Mouse (Mus musculus) spleen, postnatal 10 days (tissue): ENCODE measurements around the gene Atp2b2.

Source experiments
- DNase-seq, 2 experiments: peaks; one replicate each; pipeline ENCODE4 v3.0.0; 2021 to 2022; ENCODE audit warnings: low spot score in 2 of 2

Gene Atp2b2

DNA sequence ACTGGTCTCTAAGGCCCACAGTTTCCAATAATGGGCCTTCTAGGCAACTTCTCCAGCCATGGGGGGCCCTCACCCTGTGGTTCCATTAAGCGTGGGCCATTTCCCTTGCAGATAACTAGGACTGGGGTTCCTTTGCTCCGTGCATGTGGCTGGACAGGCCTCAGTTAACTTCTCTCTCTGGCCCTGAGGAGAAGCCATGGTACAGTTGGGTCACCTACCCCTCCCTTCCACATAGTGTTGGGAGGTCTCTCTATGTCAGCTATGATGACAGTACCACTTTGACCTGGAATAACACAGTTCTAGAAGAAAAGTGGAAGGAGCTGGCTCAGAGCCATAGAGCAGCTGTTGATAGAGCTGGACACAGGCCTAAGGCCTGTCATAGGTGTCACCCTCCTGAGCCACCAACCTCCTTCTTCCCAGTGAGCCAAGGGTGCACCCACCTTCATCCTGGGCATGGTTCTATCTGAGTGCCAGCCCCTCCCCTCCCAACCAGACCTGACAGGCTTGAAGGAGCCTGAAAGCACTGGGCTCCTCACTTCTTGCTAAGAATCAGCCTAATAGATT is 185.0 kb downstream of the Atp2b2 start:
- DNase-seq: no peak

DNA sequence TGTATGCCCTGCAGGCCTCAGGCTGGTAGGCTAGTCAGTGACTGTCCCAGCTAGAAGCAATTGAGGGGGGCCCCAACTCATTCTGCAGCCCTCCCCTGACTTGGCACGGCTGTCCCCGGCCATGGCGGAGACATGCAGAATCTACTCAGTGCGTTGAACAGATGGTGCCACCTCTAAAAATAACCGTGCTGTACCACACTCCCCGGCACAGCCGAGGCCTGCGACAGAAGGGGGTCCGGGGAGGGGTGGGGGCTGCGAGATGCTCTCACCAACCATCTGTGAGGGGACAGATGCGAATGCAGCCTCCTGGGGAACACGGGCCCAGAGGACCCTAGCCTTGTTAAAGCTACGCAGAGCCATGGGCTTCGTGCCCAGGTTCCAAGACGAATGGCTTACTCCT is 185.6 kb downstream of the Atp2b2 start:
- no peak for DNase-seq

DNA sequence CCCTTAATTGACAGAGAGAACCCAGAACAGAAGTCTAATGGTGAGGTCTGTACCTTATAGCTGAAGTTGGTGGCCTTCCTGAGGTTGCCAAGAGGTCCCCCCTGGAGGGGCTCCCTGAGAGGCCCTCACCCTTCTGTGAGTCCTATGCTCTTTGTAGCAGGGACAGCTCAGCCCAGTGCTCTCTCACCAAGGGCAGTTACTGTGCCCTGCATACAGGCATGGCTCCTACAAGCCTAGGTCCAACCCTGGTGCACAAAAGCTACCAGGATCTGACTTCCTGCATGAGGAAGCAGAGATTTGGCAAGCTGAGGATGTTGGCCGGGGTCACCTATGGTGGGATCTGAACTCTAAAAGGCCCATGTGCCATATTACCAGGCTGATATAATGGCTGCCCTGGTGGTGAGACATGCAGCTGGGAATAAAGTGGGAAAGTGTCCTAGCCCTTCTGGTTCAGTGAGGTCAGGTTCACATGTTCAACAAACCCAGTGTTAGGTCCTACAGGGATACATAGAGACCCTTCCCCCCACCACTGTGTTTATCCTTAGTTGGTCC is 186.2 kb downstream of the Atp2b2 start:
- no peak for DNase-seq

DNA sequence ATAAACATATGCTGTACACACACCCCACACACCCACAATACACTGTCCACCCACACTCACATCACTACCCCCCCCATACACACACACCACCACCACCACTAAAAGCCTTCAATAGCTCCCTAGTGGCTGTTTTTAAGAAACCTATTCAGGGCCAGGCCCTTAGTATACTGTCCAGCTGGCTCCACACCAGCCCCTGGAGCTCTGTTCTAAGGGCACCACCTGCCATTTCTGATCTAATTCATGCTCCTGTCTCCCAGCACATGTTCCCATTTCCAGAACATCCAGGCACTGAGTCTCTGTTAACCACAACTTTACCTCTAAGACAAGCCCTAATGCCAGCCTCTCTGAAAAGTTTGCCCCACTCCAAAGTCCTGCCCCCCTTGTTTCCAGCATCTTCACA is 186.8 kb downstream of the Atp2b2 start:
- no peak for DNase-seq

DNA sequence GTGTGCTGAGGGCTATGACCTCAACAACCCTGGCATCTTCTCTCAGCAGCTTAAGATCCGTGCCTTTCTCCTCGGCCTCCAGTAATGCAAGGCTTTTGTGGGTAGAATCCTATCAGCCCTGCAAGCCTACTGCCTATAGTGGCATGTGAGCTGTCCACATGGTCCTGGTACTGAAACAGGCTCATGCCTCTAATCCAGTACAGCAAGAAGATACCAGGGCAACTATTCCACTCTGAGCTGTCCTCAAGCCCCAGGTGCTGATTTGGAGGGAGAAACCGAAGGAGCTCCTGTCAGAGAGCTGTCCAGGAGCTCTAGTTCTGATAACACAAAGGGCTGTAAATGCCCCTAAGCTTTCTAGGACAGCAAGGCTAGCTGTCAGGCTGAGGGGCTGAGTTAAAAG is 190.1 kb downstream of the Atp2b2 start:
- peak in 1 of 2 experiments; percentile 46 for DNase-seq

DNA sequence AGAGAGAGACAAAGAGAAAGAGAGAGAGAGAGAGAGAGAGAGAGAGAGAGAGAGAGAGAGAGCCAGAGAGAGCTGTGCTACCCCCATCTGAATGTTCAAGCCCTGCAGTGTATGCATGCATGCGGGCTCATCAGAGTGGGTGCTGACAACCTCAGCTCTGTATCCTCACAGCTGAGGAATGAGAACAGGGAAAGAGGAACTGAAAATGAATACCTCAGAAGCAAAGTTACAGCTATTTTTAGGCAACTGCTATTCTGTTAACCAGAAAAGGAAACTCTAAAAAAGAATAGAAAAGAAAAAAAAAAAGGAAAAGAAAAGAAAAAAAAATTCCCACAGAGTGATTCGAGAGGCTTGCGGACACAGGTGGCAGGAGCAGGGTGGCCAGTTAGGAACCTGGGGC is 192.6 kb downstream of the Atp2b2 start:
- no peak for DNase-seq

DNA sequence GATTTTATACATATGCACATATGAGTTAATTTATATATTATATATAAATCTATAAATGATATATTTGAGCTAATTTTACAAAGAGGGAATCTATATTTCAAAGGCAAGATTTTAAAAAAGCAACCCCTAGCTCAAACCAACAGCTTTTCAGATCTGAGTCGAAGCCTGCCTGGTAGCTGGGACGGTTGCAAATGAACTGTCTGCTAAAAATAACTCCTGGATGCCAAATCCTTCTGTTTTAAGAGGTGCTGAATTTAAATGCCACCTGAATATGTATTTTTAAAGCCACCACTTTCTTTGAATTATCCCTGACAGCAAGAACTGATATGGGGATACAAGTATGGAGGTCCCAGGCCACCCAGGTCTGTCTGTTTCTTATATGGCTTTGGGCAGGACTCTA is 193.8 kb downstream of the Atp2b2 start:
- no peak for DNase-seq

DNA sequence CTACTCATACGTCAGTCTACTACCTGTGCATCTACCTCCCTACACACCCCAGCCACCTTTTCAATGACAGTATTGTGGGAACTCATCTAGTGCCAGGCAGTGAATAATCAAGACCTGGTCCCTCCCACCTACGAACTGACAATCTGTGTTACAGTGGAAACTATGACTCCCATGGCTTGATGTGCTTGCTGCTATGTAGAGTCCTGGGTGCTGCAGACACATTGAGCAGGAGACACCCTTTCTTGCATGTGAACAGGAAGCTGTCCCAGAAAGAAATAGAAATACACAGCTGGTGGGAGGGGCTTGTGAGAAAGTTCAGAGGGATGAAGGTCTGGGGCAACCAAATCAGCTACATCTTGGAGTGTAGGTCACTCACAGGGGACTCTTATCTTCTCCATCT is 195.3 kb downstream of the Atp2b2 start:
- no peak for DNase-seq

DNA sequence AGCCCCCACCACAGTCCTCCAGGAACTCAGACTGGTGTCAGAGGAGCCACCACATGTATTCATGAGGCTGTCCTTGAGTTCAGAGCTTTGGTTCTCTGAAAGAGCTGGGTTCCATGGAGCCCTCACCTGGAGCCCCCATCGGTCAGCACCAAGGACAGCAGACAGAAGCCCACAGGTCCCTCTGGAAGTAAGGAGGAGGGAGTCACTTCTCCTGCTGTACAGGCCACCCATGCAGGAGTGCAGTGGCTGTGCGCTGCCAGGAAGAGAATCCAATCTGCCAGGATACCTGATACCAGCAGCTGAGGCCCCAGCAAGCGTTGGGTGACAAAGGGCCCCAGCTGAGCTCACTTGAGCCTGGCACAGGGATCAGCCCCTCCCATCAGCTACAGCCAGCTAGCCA is 199.2 kb downstream of the Atp2b2 start:
- DNase-seq: no peak

DNA sequence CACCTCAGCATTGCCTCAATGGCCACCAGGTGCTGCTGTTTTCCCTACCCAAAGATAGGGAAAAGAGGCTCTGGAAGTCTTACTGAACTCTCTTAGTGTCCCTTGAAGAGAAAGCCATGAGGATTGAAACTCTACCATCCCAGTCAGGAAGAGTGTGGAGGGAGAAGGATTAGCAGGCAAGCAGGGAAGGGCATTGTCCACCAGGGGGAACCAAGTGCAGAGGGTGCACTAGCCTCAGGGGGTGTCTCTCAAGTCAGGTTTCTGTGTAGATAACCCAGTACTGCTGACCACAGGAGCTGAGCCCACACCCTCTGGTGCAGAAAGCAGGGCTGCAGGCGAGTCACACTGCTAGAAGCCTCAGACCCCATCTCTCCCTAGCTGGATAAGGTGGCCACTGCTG is 203.9 kb downstream of the Atp2b2 start:
- DNase-seq: no peak

DNA sequence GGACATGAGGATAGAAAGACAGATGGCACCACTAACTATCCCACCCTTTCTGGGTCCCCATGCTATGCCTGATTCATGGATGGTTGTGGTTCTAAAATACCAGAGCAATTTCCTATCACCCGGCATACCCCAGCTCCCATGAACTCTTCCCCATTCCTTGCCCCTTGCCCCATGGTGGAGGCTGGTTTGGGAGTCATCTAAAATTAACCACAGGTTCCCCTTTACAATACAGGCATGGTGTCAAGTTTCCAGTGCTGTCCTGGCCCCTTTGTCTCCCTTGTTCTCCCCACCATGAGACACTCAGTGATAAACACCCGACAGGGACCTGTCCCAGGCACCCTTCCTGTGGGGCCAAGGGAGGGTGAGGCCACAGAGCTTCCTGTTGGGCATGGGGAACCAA is 204.7 kb downstream of the Atp2b2 start:
- no peak for DNase-seq

DNA sequence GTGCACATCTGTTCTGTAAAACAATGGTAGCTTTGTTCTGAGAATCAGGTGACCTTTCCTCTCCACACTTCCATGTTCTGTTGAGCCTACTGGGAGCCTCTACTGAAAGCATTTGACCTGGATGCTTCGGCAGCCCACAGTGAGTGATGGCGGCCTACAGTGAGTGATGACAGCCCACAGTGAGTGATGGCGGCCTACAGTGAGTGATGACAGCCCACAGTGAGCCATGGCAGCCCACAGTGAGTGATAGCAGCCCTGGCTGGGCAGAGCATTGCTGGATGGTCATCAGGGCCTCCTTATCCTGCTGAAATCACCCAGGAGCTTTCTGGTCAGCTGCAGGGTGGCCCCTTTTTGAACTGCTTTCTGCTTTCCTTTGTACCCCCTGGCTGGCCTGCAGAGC is 205.9 kb downstream of the Atp2b2 start:
- no peak for DNase-seq

DNA sequence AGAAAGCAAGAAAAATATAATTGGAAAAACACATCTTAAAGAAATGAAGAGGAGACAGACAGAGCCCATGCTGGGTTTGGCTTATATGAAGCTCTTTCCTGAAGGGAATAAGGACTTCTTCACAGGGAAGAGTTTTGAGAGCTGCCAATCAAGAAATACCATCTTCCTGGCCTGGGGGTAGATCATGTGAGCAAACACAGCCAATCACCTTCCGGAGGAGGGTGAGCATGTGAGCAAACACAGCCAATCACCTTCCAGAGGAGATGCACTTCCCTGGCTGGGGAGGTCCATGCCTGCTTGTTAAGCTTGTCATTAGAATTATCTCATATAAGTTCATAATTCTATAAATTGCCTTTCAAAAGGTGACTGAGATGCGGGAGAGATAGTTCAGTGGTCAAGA is 211.9 kb downstream of the Atp2b2 start:
- DNase-seq: no peak

DNA sequence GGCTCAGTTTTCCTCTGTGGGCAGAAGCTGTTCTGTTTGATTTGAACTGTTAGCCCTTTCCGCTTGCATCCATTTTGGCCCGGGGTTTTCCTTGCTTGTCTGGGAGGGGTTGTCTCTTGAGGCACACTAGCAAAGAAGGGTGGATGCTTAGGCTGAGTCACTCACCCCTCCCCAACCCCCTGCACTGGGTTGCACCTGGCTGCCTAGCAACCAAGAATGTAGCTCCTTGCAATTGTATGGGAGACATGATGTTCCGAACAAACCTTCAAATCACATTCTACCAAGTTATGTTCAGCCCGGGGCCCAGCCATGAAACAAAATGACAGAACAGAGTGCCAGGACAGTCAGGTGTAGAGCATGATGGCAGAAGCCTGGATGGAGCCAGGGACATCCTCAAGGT is 215.1 kb downstream of the Atp2b2 start:
- DNase-seq: no peak

DNA sequence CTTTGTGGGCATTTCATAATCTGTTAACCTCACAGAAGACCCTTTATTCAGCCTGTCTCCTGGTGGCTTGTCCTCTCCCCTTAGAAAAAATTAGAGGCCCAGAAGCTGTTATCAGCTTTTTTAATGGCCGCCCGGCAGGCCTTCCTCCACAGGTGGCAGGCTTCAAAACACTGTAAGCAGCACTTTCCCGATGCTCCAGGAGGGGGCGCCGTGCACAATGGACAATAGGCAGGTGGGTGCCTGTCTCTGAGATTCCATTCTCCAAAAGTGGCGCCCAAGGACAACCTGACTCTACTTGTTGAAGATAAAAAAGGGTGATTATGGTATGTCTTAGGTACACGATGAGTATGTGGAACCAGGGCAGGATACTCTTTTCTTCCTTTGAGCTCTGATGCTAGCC is 220.0 kb downstream of the Atp2b2 start:
- DNase-seq: peak; percentile 22 to 60

DNA sequence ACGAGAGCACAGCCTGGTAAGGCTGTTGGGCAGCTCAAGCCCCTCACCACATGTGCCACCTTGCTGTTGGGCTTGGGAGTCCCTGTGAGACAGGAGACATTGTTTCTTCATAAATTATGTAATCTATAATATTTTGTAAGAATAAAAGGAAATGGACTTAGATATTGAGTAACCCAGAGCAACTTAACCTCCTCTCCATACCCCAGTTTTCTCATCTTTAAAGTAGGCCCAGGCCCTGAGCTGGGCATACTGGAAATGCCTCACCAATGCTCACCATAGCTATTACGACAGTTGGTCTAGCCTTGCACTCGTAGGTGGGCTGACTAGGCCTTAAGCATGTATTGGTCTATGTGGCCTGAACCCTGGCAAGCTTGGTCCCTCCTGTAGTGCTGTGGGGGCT is 225.7 kb downstream of the Atp2b2 start:
- no peak for DNase-seq

DNA sequence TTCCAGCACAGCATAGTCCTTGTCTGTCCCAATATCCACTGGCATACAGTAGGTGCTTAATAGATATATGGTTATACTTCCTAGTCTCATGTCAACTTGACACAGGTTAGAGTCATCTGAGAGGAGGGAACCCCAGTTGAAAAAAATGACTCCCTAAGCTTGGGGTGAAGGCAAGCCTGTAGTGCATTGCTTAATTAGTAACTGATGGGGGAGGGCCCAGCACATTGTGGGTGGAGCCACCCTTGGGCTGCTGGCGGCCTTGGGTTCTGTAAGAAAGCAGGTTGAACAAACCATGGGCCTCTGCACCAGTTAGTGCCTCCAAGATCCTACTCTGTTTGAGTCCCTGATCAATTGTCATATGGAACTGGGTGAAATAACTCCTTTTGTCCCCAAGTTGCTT is 231.0 kb downstream of the Atp2b2 start:
- no peak for DNase-seq

DNA sequence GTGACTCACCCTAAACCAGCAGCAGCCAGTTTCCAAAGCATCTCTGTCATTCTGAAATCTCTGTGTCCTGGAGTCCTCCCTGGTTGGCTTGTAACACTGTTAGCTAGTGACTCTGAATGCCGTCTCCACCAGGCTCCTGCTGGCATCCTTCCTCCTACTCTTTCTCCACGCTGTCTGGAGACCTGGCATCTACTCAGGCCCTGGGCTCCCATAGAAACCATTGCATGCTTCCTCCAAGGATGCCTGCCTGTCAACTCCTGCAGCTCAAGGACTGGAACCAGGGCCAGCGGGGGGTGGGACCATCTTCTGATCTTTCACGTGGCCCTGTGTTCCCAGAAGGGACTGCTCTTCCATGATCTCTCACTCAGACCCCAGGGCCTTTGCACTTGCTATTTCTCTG is 231.7 kb downstream of the Atp2b2 start:
- DNase-seq: no peak

DNA sequence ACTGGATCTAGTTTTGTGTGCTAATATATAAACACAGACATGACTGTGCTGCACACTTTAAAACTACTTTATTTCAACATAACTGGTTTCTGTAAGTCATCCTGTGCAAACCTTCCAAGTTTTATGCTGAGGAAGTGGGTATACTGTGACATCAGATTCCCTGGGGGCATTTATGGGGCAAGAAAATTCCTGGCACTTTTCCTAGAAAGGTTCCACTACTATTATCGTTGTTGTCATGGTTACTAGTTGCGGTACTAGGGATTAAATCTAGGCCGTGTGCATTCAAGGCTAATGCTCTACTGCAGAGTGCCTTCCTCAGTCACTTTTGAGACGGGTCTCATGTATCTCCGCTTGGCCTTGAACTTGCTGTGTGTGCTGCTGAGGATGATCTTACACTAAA is 236.2 kb downstream of the Atp2b2 start:
- DNase-seq: no peak

DNA sequence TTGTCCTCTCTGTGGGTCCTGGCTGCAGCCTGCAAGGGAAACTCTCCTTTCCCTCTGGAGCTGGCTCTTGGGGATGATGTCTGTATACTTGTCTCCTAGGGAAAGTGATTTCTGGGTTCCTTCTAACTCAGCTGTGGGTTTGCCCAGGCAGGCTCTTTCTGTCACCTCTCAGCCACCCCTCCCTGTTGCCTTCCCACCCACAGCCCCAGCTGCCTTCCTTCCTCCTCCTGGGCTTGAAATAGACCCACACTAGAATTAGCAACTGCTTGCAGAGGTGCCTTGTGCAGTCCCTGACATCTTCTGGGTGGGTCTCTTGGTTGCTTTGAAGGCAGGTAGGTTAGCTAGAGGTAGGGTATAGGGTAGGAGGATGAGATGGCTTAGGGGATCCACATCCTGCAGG is 241.2 kb downstream of the Atp2b2 start:
- DNase-seq: no peak

DNA sequence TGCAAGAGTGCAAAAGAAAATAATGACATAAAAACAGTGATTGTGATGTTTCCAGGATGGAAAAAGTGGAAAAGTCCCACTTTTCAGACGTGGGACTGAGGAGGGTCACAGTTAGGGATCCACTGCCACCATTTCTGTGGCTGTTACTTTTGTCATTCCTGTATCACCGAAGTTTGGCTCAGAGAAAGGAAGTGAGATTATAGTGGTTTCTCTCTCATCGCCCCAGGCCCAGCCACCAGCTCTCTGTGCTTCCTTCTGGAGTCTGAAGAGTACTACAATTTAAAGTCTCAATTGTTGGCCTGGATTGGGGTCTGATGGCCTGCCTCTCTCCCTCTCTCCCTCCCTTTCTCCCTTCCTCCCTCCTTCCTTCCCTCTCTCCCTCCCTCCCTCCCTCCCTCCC is 242.5 kb downstream of the Atp2b2 start:
- DNase-seq: no peak

DNA sequence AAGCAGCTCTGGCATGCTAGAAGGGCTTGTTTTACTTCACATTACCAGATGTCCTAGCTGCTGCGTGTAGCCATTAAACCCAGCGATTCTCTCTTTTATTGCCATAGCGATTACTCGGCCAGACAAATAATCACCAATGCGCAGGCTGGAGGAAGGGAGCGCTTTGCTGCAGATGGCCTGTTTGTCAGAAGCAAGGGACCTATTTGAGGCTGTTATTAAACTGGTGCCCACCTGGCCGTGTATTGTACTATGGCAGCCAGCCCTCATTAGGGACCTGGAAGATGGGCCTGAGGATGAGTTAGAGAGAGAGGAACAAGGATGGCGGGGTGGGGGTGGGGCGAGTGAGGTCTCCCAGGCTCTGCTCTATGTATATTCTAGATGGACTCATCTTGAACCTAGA is 243.1 kb downstream of the Atp2b2 start:
- DNase-seq: no peak

DNA sequence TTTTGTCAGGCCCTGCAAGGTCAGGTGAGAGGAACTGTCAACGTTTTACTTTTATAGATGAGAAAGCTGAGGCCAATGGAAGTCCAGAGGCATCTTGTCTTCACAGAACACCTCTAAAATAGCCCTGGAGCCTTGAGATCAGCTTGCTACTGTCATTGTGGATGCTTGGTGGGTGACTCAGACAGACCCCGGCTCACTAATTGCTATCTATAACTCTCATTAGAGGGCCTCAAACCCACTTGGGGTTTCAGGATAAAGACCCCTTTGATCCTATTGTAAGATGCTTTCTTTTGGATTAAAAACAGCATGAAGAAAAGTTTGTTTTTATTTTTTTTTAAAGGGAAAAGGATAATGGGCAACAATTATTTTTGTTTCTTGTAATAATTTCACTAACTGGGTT is 243.5 kb downstream of the Atp2b2 start:
- DNase-seq: no peak

DNA sequence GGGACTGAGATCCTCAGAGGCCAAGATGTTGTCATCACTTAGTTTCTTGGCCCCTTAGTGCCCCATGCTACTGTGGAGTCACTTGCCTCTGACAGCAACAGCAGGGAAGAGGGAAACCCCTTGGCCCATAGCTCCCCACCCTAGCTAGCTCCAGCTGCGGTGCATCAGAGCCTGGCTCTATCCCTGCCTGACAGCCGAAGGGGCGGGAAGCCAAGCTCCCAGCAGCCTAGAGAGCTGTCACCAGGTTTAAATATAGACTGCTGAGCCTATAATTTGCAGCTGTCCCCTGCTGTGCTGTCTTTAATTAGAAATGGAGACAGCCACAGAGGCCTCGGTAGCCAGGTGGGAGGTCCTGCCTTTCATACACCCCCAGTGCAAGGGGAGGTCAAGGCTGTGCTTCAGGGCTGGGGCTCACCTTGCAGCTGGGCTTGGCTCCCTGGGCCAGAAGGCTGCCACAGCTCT is 247.1 kb downstream of the Atp2b2 start:
- DNase-seq: no peak
